Mouse (Mus musculus): Measurements from ENCODE around the gene Tnpo3. TPM values are rescaled to one million over a fixed set of nuclear protein-coding genes. Genes with fewer than 3 reads are reported as not detected.

Gene Tnpo3
- total and polyA plus RNA-seq, 3 experiments = 60.5 to 140 (median 76.0) TPM

DNA sequence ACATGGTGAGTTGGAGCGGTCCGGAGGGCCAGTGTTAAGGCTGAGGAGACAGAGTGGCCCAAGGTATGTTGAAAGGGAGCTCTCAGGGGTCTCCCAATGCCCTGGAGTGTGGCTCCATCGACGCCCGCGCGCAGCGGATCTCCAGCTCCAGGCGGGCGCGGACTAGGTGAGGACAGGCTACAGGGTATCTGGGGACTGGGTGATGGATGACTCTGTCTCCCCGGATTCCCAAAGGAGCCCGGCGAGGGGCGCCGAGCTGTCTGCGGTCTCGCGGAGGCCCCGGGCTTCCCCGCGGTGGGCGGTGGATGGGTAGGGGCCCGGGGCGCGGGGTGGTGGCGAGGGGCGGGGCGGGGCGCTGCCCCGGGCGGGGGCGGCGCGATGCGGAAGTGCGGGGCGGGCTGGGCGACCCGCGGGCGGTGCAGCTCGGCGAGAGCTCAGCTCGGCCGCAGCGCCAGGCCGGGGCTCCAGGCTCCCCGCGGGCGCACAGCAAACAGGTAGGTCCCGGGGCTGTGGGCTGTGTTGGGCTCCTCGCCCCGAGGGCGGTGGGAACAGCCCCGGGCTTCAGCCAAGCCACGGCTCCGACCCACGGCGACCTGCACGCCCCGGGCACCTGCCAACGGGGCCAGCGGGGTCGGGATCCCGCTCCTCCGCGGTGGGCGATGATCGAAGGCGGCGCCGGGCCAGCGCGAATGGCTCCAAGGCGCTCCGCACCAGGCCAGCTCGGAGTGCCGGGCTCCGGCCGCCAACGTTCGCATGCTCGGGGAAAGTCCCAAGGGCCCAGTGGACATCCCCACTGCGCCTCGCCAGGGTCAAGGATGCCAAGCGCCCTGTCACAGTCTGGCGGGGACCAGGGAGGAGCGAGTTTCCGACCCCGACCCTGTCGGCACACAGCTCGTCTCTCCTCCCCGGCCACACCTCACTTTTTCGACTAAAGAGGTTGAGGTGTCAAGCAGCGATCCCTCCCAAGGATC is 83.1 kb downstream of the Tnpo3 start, which contains the start of gene Irf5 (continued):
- no peak for TF ChIP-seq JUN (IDR thresholded peaks at IDR 0.05; ENCODE audit: insufficient read depth, low read depth, low read length)
- TF ChIP-seq TCF12 (IDR thresholded peaks at IDR 0.05; ENCODE audit: low read depth, low read length) = peak; percentile 56
- peak; percentile 27 for TF ChIP-seq MAX (IDR thresholded peaks at IDR 0.05; ENCODE audit: low read length)
- peak; percentile 45; the same call in 1 of the 2 replicates for TF ChIP-seq NRF1 (IDR thresholded peaks at IDR 0.05; ENCODE audit: low read depth, low read length)
- no peak for TF ChIP-seq ZKSCAN1 (IDR thresholded peaks at IDR 0.05; ENCODE audit: borderline replicate concordance, low read depth, low read length)
- TF ChIP-seq IRF4 (IDR thresholded peaks at IDR 0.05; ENCODE audit: low read depth, low read length) = peak; percentile 65; the same call in 1 of the 2 replicates
- TF ChIP-seq NELFE (IDR thresholded peaks at IDR 0.05; ENCODE audit: low read depth, low read length) = peak; percentile 62; the same call in 1 of the 2 replicates
- 0 out of 2 replicates have a peak, but pooled peaks have one; percentile 6 for TF ChIP-seq TBP (conservative IDR thresholded peaks at IDR 0.05; ENCODE audit: low read depth, low read length)
- TF ChIP-seq JUND (conservative IDR thresholded peaks at IDR 0.05; ENCODE audit: low read depth, low read length) = no peak
- no peak; the same call in 1 of the 2 replicates for TF ChIP-seq MAZ (IDR thresholded peaks at IDR 0.05; ENCODE audit: low read depth, low read length)
- peak; percentile 80 for TF ChIP-seq ELF1 (IDR thresholded peaks at IDR 0.05; ENCODE audit: low read depth, low read length)
- no peak for TF ChIP-seq KAT2A (IDR thresholded peaks at IDR 0.05; ENCODE audit: insufficient replicate concordance, low read length)
- peak; percentile 23; the same call in 1 of the 2 replicates for TF ChIP-seq MXI1 (IDR thresholded peaks at IDR 0.05; ENCODE audit: low read depth, low read length)
- no peak; the same call in 1 of the 2 replicates for TF ChIP-seq CHD1 (IDR thresholded peaks at IDR 0.05; ENCODE audit: low read depth, low read length)
- TF ChIP-seq CHD2 (IDR thresholded peaks at IDR 0.05; ENCODE audit: low read length) = no peak
- no peak for TF ChIP-seq ZC3H11A (IDR thresholded peaks at IDR 0.05; ENCODE audit: low read depth, low read length)
- TF ChIP-seq SMC3 (IDR thresholded peaks at IDR 0.05; ENCODE audit: low read depth, low read length) = no peak

DNA sequence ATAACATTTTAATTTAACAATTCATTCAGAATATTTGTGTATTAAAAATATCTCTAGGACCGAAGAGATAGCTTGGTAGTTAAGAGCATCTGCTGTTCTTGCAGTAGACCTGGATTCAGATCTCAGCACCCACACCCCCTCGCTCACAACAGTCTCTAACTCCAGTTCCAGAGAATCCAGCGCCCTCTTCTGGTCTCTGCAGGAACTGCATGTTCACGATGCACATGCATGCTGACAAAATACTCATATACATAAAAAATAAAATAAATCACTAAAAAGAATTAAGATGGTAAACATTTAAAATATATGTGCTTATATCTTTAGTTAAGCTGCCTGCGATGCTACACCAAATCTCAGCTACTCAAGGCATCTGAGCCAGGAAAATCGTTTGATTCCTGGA is 84.4 kb downstream of the Tnpo3 start:
- Histone ChIP-seq H3K79me2 (replicated peaks; ENCODE audit: control insufficient read depth, extremely low read depth, insufficient read depth, poor library complexity, severe bottlenecking) (peaks cover 23% of the 10 kb centered on the region), H3K36me3 (replicated peaks in 1 of 2; ENCODE audit: control insufficient read depth in 1 of 2, insufficient read depth in 1 of 2, low read length in 1 of 2) (no peaks in the 10 kb centered on the region), H3K9me3 (replicated peaks; ENCODE audit: low read length) (peaks cover 2% of the 10 kb centered on the region), H3K4me1 (ENCODE audit: control insufficient read depth in 1 of 2, insufficient read depth in 2 of 2) (peaks cover 13 to 50% of the 10 kb centered on the region in 2 experiments), H3K27me3 (replicated peaks) (no peaks in the 10 kb centered on the region), H3K4me2 (ENCODE audit: insufficient read depth, low read depth, poor library complexity, severe bottlenecking) (no peak overlapping the region), H3K4me3 (replicated peaks in 1 of 3; ENCODE audit: low read depth in 2 of 3, low read length in 2 of 3, poor library complexity in 1 of 3) (no peak overlapping the region), H3K27ac (ENCODE audit: insufficient read depth, low read depth) (no peak overlapping the region), H3K9ac (ENCODE audit: insufficient read depth, low read depth) (no peak overlapping the region)
- in situ Hi-C loops (cut with MboI; ENCODE audit: low pct_ligation_motif_present, low pct_unique_long_range_greater_than_20kb, low sequenced_read_pairs) (no loop called here), dilution Hi-C loops (cut with MboI; ENCODE audit: extremely low pct_ligation_motif_present, extremely low pct_unique_long_range_greater_than_20kb, low sequenced_read_pairs) (no loop called here)
- peak; percentile 67 for DNase-seq (ENCODE audit: extremely low read depth)
- TF ChIP-seq JUN (IDR thresholded peaks at IDR 0.05; ENCODE audit: insufficient read depth, low read depth, low read length) (no peak), ELF1 (IDR thresholded peaks at IDR 0.05; ENCODE audit: low read depth, low read length) (no peak), GABPA (IDR thresholded peaks at IDR 0.05; ENCODE audit: insufficient replicate concordance, low read depth, low read length) (no peak), POLR2A (IDR thresholded peaks at IDR 0.05; ENCODE audit: low read depth, low read length) (no peak), NELFE (IDR thresholded peaks at IDR 0.05; ENCODE audit: low read depth, low read length) (no peak), MXI1 (IDR thresholded peaks at IDR 0.05; ENCODE audit: low read depth, low read length) (no peak), RAD21 (IDR thresholded peaks at IDR 0.05; ENCODE audit: low read depth, low read length) (peak; percentile 42), MAFK (IDR thresholded peaks at IDR 0.05; ENCODE audit: insufficient replicate concordance, low read length) (no peak), RCOR1 (conservative IDR thresholded peaks at IDR 0.05; ENCODE audit: low read depth, low read length) (no peak), PAX5 (IDR thresholded peaks at IDR 0.05; ENCODE audit: low read length) (no peak), KAT2A (IDR thresholded peaks at IDR 0.05; ENCODE audit: insufficient replicate concordance, low read length) (no peak), CTCF (conservative IDR thresholded peaks at IDR 0.05 in 1 of 2, IDR thresholded peaks at IDR 0.05 in 1 of 2; ENCODE audit: low read depth in 2 of 2, low read length in 2 of 2) (peak; percentile 66 to 87), CHD2 (IDR thresholded peaks at IDR 0.05; ENCODE audit: low read length) (no peak), SMC3 (IDR thresholded peaks at IDR 0.05; ENCODE audit: low read depth, low read length) (peak; percentile 31; the same call in 1 of the 2 replicates)
